Mouse (Mus musculus) activated CD4-positive, CD25-positive, alpha-beta regulatory T cell (primary cell): ENCODE data around the gene Pdcl2. TPM values are rescaled to one million over a fixed set of nuclear protein-coding genes. Genes with fewer than 3 reads are reported as not detected.

Experiments
- polyA plus RNA-seq, 2 experiments: library from polyadenylated mRNA; unstranded; fragments of 100-300 nt; shearing (Covaris generic); gene quantifications; one replicate each; pipeline ENCODE4 v1.2.1; 2017

Gene Pdcl2
- polyA plus RNA-seq: not detected

GRCm38 (mm10) chr5:76330953-76331352, at the start of gene Pdcl2:
Gene Pdcl2, minus strand, starts transcription at chr5:76331156.

GRCm38 (mm10) chr5:76363453-76364104, 32.6 kb upstream of the Pdcl2 start, which contains the start of gene Nmu:
Gene Nmu, minus strand, starts transcription at chr5:76363788.

GRCm38 (mm10) chr5:76304452-76305341, 26.3 kb downstream of the Pdcl2 start, which contains the start of gene Clock:
Gene Clock, minus strand, starts transcription at chr5:76304792.

Other genes with a start within 250 kb of the Pdcl2 start
- 10 to 100 TPM; 75.5 to 82.5 TPM for gene Srd5a3, start 190.9 kb downstream of the Pdcl2 start, polyA plus RNA-seq
- gene Tmem165, start 147.3 kb downstream of the Pdcl2 start, polyA plus RNA-seq: 100 to 1,000 TPM; 105 to 114 TPM
- gene Clock, start 26.4 kb downstream of the Pdcl2 start, polyA plus RNA-seq: 10 to 100 TPM; 10.0 to 14.0 TPM
- not detected for gene Nmu, start 32.6 kb upstream of the Pdcl2 start, polyA plus RNA-seq
- not detected for gene Gm7271, start 152.9 kb upstream of the Pdcl2 start, polyA plus RNA-seq
- 10 to 100 TPM; 39.2 to 40.3 TPM for gene Exoc1, start 198.2 kb upstream of the Pdcl2 start, polyA plus RNA-seq